Mouse (Mus musculus) cerebellum, adult 2 months (tissue): ENCODE measurements around the gene Cdk6. TPM values are rescaled to one million over a fixed set of nuclear protein-coding genes. Genes with fewer than 3 reads are reported as not detected.
A peak's percentile ranks its signal among the peaks of the same experiment; 100 is the strongest.

Source experiments
- DNase-seq, 2 experiments: peaks; one replicate each; pipeline ENCODE4 v3.0.0; 2021
- H3K27ac ChIP-seq: fragments of 200-500 bp; 2 replicates; pipeline ENCODE4 v1.5.1; 2012; ENCODE audit warnings: low read length, control low read depth, inconsistent platforms; ENCODE audit not compliant: insufficient read depth
- H3K27me3 ChIP-seq: fragments of 200-500 bp; 2 replicates; pipeline ENCODE4 v1.6.1; 2012; ENCODE audit warnings: inconsistent platforms, mild to moderate bottlenecking, low read length, moderate library complexity; ENCODE audit not compliant: control insufficient read depth, insufficient read depth
- H3K4me1 ChIP-seq: fragments of 200-500 bp; 2 replicates; pipeline ENCODE4 v1.6.1; 2011; ENCODE audit warnings: low read length; ENCODE audit not compliant: control insufficient read depth, insufficient read depth
- H3K4me3 ChIP-seq: fragments of 200-500 bp; replicated peaks from 2 replicates; pipeline ENCODE3; 2011; ENCODE audit warnings: mild to moderate bottlenecking, low read depth, low read length, control low read depth; ENCODE audit not compliant: insufficient read depth
- CTCF ChIP-seq: fragments of 200-500 bp; IDR thresholded peaks from 2 replicates; pipeline ENCODE4 v1.5.1; 2011; ENCODE audit warnings: low read depth, mild to moderate bottlenecking, control low read depth, low read length, moderate library complexity, borderline replicate concordance; ENCODE audit not compliant: insufficient read depth
- POLR2A ChIP-seq: fragments of 200-500 bp; IDR thresholded peaks from 2 replicates; pipeline ENCODE4 v1.6.1; 2011; ENCODE audit warnings: low read length, control low read depth, borderline replicate concordance; ENCODE audit not compliant: insufficient read depth
- WGBS: fragments of 180-500 bp; shearing (Covaris S2); methylation state at CpG from one replicate; pipeline ENCODE4 v1.1.7; 2018; 5-methylcytosine and 5-hydroxymethylcytosine counted together
- polyA plus RNA-seq: library from polyadenylated mRNA; depleted of rRNA; stranded (reverse); fragments of >200 nt; gene quantifications from 2 replicates; pipeline ENCODE4 v1.2.3, GENCODE M21; 2012

The Cdk6 gene
- polyA plus RNA-seq, 1 experiment = 0.39 TPM

- 55% methylated on average over 3 of the region's 3 CpGs for WGBS
- Histone ChIP-seq H3K27me3 (no peaks in the 10 kb centered on the region), H3K4me3 (no peak overlapping the region), H3K27ac (no peak overlapping the region), H3K4me1 (no peaks in the 10 kb centered on the region)
- no peak for TF ChIP-seq CTCF
- TF ChIP-seq POLR2A = no peak
- DNase-seq = no peak
Observed at GRCm38 (mm10) chr5:3536592-3537212, 195.4 kb downstream of the Cdk6 start.

GRCm38 (mm10) chr5:3538505-3539472 lies 197.5 kb downstream of the Cdk6 start:
- H3K27ac ChIP-seq = no peak overlapping the region
- no peaks in the 10 kb centered on the region for H3K27me3 ChIP-seq
- no peak overlapping the region for H3K4me3 ChIP-seq
- TF ChIP-seq POLR2A = no peak
- TF ChIP-seq CTCF = no peak
- H3K4me1 ChIP-seq = no peaks in the 10 kb centered on the region
- no peak for DNase-seq
- WGBS = 48% methylated on average over 11 of the region's 11 CpGs

- 77% methylated on average over 6 of the region's 6 CpGs for WGBS
- DNase-seq = no peak
- Histone ChIP-seq H3K4me3 (no peak overlapping the region), H3K27me3 (no peaks in the 10 kb centered on the region), H3K27ac (no peak overlapping the region), H3K4me1 (peaks cover 8% of the 10 kb centered on the region)
- TF ChIP-seq POLR2A (no peak), CTCF (no peak)
Observed at GRCm38 (mm10) chr5:3541871-3542270, 200.6 kb downstream of the Cdk6 start.

- WGBS = under 1% methylated on average over 73 of the region's 80 CpGs
- DNase-seq = peak; percentile 91 to 96
- H3K27ac ChIP-seq = peak within 1 kb of the TSS; percentile 85
- TF ChIP-seq CTCF (peak; percentile 73), POLR2A (peak; percentile 53; the same call in 1 of the 2 replicates)
- H3K27me3 ChIP-seq = no peaks in the 10 kb centered on the region
- H3K4me3 ChIP-seq = peak within 1 kb of the TSS; percentile 70
- peaks cover 8% of the 10 kb centered on the region for H3K4me1 ChIP-seq
Observed at GRCm38 (mm10) chr5:3543629-3544479, 202.6 kb downstream of the Cdk6 start, which contains the start of gene Fam133b. Fam133b (plus strand) TSS chr5:3543833.

- 8% methylated on average over 7 of the region's 7 CpGs for WGBS
Observed at GRCm38 (mm10) chr5:3544480-3544769, 203.1 kb downstream of the Cdk6 start.

GRCm38 (mm10) chr5:3546226-3546625 lies 204.9 kb downstream of the Cdk6 start:
- TF ChIP-seq POLR2A (no peak), CTCF (no peak)
- WGBS = 72% methylated on average over 1 of the region's 1 CpGs
- Histone ChIP-seq H3K4me3 (no peak overlapping the region), H3K27me3 (no peaks in the 10 kb centered on the region), H3K27ac (no peak overlapping the region), H3K4me1 (peaks cover 8% of the 10 kb centered on the region)
- DNase-seq = no peak

More at GRCm38 (mm10) chr5:3544480-3544769, 203.1 kb downstream of the Cdk6 start:
- Histone ChIP-seq H3K27ac (no peak overlapping the region), H3K27me3 (no peaks in the 10 kb centered on the region), H3K4me3 (peak overlapping the region; percentile 70), H3K4me1 (peaks cover 8% of the 10 kb centered on the region)
- TF ChIP-seq CTCF = no peak
- no peak for TF ChIP-seq POLR2A
- no peak for DNase-seq

GRCm38 (mm10) chr5:3551481-3551880 lies 210.2 kb downstream of the Cdk6 start:
- no peak for DNase-seq
- H3K4me1 ChIP-seq = no peaks in the 10 kb centered on the region
- H3K27ac ChIP-seq = no peak overlapping the region
- H3K27me3 ChIP-seq = no peaks in the 10 kb centered on the region
- TF ChIP-seq POLR2A (no peak), CTCF (no peak)
- 91% methylated on average over 1 of the region's 1 CpGs for WGBS
- no peak overlapping the region for H3K4me3 ChIP-seq
